Mouse (Mus musculus): ENCODE measurements around the gene Mup20. TPM values are rescaled to one million over a fixed set of nuclear protein-coding genes. Genes with fewer than 3 reads are reported as not detected.
"Not testable (repeated sequence)": the region's sequence is repeated elsewhere in the genome, so short reads cannot be mapped to it uniquely, and the experiment has no call there.

Mup20 gene
- polyA plus RNA-seq, 1 experiment from 2014 or later: not detected

- Histone ChIP-seq H3K27ac (replicated peaks; ENCODE audit: low read depth, low read length) (no peak overlapping the region), H3K9me3 (ENCODE audit: control insufficient read depth, low read length) (no peaks in the 10 kb centered on the region), H3K27me3 (replicated peaks; ENCODE audit: control insufficient read depth, insufficient read depth, low read length) (no peaks in the 10 kb centered on the region), H3K4me1 (ENCODE audit: control insufficient read depth, insufficient read depth, low read length) (no peaks in the 10 kb centered on the region), H3K4me3 (ENCODE audit: low read depth, low read length) (no peak overlapping the region), H3K36me3 (ENCODE audit: control insufficient read depth, insufficient read depth, low read length) (no peaks in the 10 kb centered on the region), H3K4me2 (ENCODE audit: low read depth, low read length) (no peak overlapping the region), H3K9ac (ENCODE audit: low read depth, low read length) (no peak overlapping the region)
- DNase-seq (ENCODE audit: low spot score): no peak
- 89% methylated on average over 4 of the region's 4 CpGs for WGBS
- ATAC-seq (ENCODE audit: low read depth): no peak
Measured at GRCm38 (mm10) chr4:62023646-62024045, 30.3 kb downstream of the Mup20 start.

DNA sequence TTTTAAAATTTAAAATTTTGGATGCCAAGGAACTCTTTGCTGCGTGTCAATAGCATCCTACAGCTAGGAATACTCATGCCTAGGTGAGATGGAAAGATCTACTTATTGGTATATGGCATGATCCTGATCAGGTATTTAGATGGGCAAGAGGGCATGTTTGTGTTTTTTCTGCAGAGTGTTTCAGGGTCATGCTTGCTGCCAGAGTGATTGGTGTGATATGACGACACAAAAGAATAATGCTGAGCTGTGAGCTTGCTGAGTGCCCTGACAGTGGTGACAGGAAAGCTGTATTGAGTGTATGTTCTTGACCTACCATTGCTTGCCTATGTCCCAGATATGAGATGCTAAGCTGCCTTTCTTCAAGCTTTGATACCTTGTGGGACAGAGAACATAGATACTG, 30.8 kb downstream of the Mup20 start:
- no peak for ATAC-seq (ENCODE audit: low read depth)
- H3K27me3 ChIP-seq (replicated peaks; ENCODE audit: control insufficient read depth, insufficient read depth, low read length): no peaks in the 10 kb centered on the region
- 79% methylated on average over 2 of the region's 2 CpGs for WGBS

GRCm38 (mm10) chr4:62020511-62020910, 33.4 kb downstream of the Mup20 start:
- H3K36me3 ChIP-seq (ENCODE audit: control insufficient read depth, insufficient read depth, low read length); ATAC-seq (ENCODE audit: low read depth); H3K27me3 ChIP-seq (replicated peaks; ENCODE audit: control insufficient read depth, insufficient read depth, low read length); H3K4me1 ChIP-seq (ENCODE audit: control insufficient read depth, insufficient read depth, low read length); H3K4me3 ChIP-seq (ENCODE audit: low read depth, low read length); H3K27ac ChIP-seq (replicated peaks; ENCODE audit: low read depth, low read length); H3K9me3 ChIP-seq (ENCODE audit: control insufficient read depth, low read length); H3K4me2 ChIP-seq (ENCODE audit: low read depth, low read length); H3K9ac ChIP-seq (ENCODE audit: low read depth, low read length); DNase-seq (ENCODE audit: low spot score): not testable (repeated sequence)

More for the DNA sequence above, 30.8 kb downstream of the Mup20 start:
- no peak for DNase-seq (ENCODE audit: low spot score)
- Histone ChIP-seq H3K4me1 (ENCODE audit: control insufficient read depth, insufficient read depth, low read length) (no peaks in the 10 kb centered on the region), H3K4me2 (ENCODE audit: low read depth, low read length) (no peak overlapping the region), H3K4me3 (ENCODE audit: low read depth, low read length) (no peak overlapping the region), H3K27ac (replicated peaks; ENCODE audit: low read depth, low read length) (no peak overlapping the region), H3K36me3 (ENCODE audit: control insufficient read depth, insufficient read depth, low read length) (no peaks in the 10 kb centered on the region), H3K9ac (ENCODE audit: low read depth, low read length) (no peak overlapping the region), H3K9me3 (ENCODE audit: control insufficient read depth, low read length) (no peaks in the 10 kb centered on the region)

Other genes with a start within 250 kb of the Mup20 start
- gene Mup5, start 218.9 kb downstream of the Mup20 start, polyA plus RNA-seq (2014; fragmentation: Nextera tagmentation; extraction: Ambion mirVana): 0.43 TPM in 1 of 2 replicates, not detected in the other
- gene Mup3, start 33.2 kb upstream of the Mup20 start, polyA plus RNA-seq (2014; fragmentation: Nextera tagmentation; extraction: Ambion mirVana): 0.52 TPM in 1 of 2 replicates, not detected in the other
- gene Mup21, start 96.7 kb upstream of the Mup20 start, polyA plus RNA-seq (2014; fragmentation: Nextera tagmentation; extraction: Ambion mirVana): not detected in 2 replicates
- gene Zfp37, start 176.9 kb upstream of the Mup20 start, polyA plus RNA-seq (2014; fragmentation: Nextera tagmentation; extraction: Ambion mirVana): 8.0 and 9.5 TPM in 2 replicates
- gene Slc31a2, start 208.4 kb upstream of the Mup20 start, polyA plus RNA-seq (2014; fragmentation: Nextera tagmentation; extraction: Ambion mirVana): 17.3 and 18.0 TPM in 2 replicates